Mouse (Mus musculus): Measurements from ENCODE around the gene Hist1h4f.

GRCm38 (mm10) chr13:23516822-23517602 is 34.4 kb downstream of the Hist1h4f start:
- no peak for TF ChIP-seq CTCF (IDR thresholded peaks at IDR 0.05)
- TF ChIP-seq EP300 (IDR thresholded peaks at IDR 0.05), result no peak; the same call in 1 of the 2 replicates

Data from lung, postnatal 0 days (tissue).